Mouse (Mus musculus) R1 (cell line): ENCODE data around the gene 5530400C23Rik.
"Not testable (repeated sequence)": the region's sequence is repeated elsewhere in the genome, so short reads cannot be mapped to it uniquely, and the experiment has no call there.

ENCODE experiments used
- DNase-seq: peaks from one replicate; pipeline ENCODE4 v3.0.0-alpha.2; 2018; ENCODE audit warnings: low read depth, low spot score

The 5530400C23Rik gene

GRCm38 (mm10) chr6:133291916-133292315 lies at the start of gene 5530400C23Rik:
Gene 5530400C23Rik, plus strand, starts transcription at chr6:133292216.
- not testable (repeated sequence) for DNase-seq

GRCm38 (mm10) chr6:133305952-133306715 lies 14.1 kb downstream of the 5530400C23Rik start:
- no peak for DNase-seq

GRCm38 (mm10) chr6:133313896-133314295 lies 21.9 kb downstream of the 5530400C23Rik start:
- peak; percentile 91 for DNase-seq

- no peak for DNase-seq
These were observed 46.5 kb downstream of the 5530400C23Rik start for GRCm38 (mm10) chr6:133338535-133338934.

GRCm38 (mm10) chr6:133341731-133342130 lies 49.7 kb downstream of the 5530400C23Rik start:
- DNase-seq: not testable (repeated sequence)
